31 mouse cellular contexts compared by ENCODE assay signal in the genomic region with DNA sequence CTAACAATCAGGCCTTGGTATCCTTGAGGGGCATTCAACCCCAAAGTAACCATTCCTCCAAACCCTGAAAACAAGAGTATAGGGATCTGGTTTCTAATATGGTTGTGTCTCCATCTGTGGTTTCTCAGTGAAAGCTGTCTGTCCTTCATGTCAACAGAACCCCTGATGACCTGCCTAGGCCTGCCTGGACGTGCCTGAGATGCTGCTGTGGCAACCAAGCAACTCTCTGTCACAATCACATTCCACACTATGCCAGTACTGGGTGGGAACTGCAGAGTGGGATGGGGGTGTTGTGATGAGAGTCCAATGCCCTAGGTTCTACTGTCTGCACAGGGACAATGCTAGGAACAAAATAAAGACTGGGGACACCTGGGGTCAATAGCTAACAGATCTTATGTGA.
A peak's percentile ranks its signal among the peaks of the same experiment; 100 is the strongest.
DNase-seq lines count a peak whose midpoint lies in the region; ATAC-seq and TF ChIP-seq lines count a peak whose summit lies in the region.
"Had no signal": no experiment of that assay in that cellular context is flagged by ENCODE, and none has a peak within 500 bp of the region (broad histone marks: within the 10 kb centered on the region; RNA-seq: fewer than 3 reads in every experiment).

No protein-coding gene starts in this region.

- peak; percentile 39 for DNase-seq in forebrain, embryonic 11.5 days (ENCODE audit: low spot score)
- DNase-seq in forebrain, postnatal 0 days = no peak
- DNase-seq in lung, postnatal 0 days (ENCODE audit: low spot score) = peak; percentile 36
- DNase-seq in lung, postnatal 10 days = no peak
- DNase-seq in gonadal fat pad, adult 2 months (ENCODE audit: low read depth) = peak; percentile 88
- DNase-seq in urinary bladder, postnatal 25 days (ENCODE audit: low spot score) = peak; percentile 31
- no peak for DNase-seq in layer of hippocampus, adult 18-20 months (ENCODE audit: low spot score in 2 of 2)
- DNase-seq: adrenal gland, postnatal 10 days; cerebellum, adult 8-10 months; cerebellum, postnatal 25 days; gastrocnemius, postnatal 14 days; heart, adult 18-20 months; heart, postnatal 4 days; kidney, adult 18-20 months; kidney, postnatal 25 days; left cerebral cortex, postnatal 4 days; liver, postnatal 0 days; right cerebral cortex, adult 18-20 months; spleen, adult 18-20 months; thymus, postnatal 25 days had no signal

- no peak overlapping the region for H3K4me3 ChIP-seq in forebrain, embryonic 11.5 days (ENCODE audit: low read depth, low read length)
- H3K4me3 ChIP-seq in forebrain, postnatal 0 days (ENCODE audit: low read depth, low read length) = no peak overlapping the region
- no peak overlapping the region for H3K4me3 ChIP-seq in lung, postnatal 0 days (ENCODE audit: low read depth, low read length)
- H3K4me3 ChIP-seq: heart, embryonic 12.5 days; hindbrain, embryonic 15.5 days; kidney, embryonic 15.5 days; layer of hippocampus, adult 2 months; liver, embryonic 12.5 days; midbrain, embryonic 12.5 days; myocyte; neural tube, embryonic 12.5 days had no signal

- WGBS in forebrain, embryonic 11.5 days = 79% methylated on average over 1 of the region's 1 CpGs
- 70% methylated on average over 1 of the region's 1 CpGs for WGBS in forebrain, postnatal 0 days
- WGBS in lung, postnatal 0 days = 39% methylated on average over 1 of the region's 1 CpGs

- TF ChIP-seq CTCF in forebrain, postnatal 0 days (IDR thresholded peaks at IDR 0.05; ENCODE audit: low read depth) = no peak
- no peak for TF ChIP-seq CTCF in lung, postnatal 0 days (IDR thresholded peaks at IDR 0.05)

- H3K27me3 ChIP-seq in forebrain, embryonic 11.5 days (ENCODE audit: control insufficient read depth, insufficient read depth, low read length) = no peaks in the 10 kb centered on the region
- H3K27me3 ChIP-seq in forebrain, postnatal 0 days (ENCODE audit: insufficient read depth, low read length) = no peaks in the 10 kb centered on the region
- H3K27me3 ChIP-seq in lung, postnatal 0 days (replicated peaks; ENCODE audit: insufficient read depth, low read length) = no peaks in the 10 kb centered on the region
- H3K27me3 ChIP-seq: heart, embryonic 12.5 days; hindbrain, embryonic 15.5 days; kidney, embryonic 15.5 days; neural tube, embryonic 12.5 days; Patski had no signal

- H3K9ac ChIP-seq in forebrain, embryonic 11.5 days (ENCODE audit: low read length) = no peak overlapping the region
- H3K9ac ChIP-seq in forebrain, postnatal 0 days = no peak overlapping the region
- no peak overlapping the region for H3K9ac ChIP-seq in lung, postnatal 0 days (replicated peaks; ENCODE audit: low read depth)
- H3K9ac ChIP-seq: heart, embryonic 12.5 days; hindbrain, embryonic 15.5 days; kidney, embryonic 15.5 days; liver, embryonic 12.5 days; liver, postnatal 0 days; midbrain, embryonic 12.5 days; neural tube, embryonic 12.5 days had no signal

- no peak overlapping the region for H3K27ac ChIP-seq in forebrain, embryonic 11.5 days (ENCODE audit: low read depth, low read length)
- no peak overlapping the region for H3K27ac ChIP-seq in forebrain, postnatal 0 days (ENCODE audit: low read depth, low read length)
- no peak overlapping the region for H3K27ac ChIP-seq in lung, postnatal 0 days (ENCODE audit: low read length)
- H3K27ac ChIP-seq: hindbrain, embryonic 15.5 days; kidney, embryonic 15.5 days; layer of hippocampus, adult 2 months; liver, embryonic 12.5 days; midbrain, embryonic 12.5 days; neural tube, embryonic 12.5 days had no signal

- no peak for TF ChIP-seq EP300 in lung, postnatal 0 days (IDR thresholded peaks at IDR 0.05)

- no peaks in the 10 kb centered on the region for H3K9me3 ChIP-seq in forebrain, embryonic 11.5 days (ENCODE audit: control insufficient read depth, low read length)
- H3K9me3 ChIP-seq in forebrain, postnatal 0 days (ENCODE audit: low read length) = no peaks in the 10 kb centered on the region
- no peaks in the 10 kb centered on the region for H3K9me3 ChIP-seq in lung, postnatal 0 days (ENCODE audit: low read length)
- H3K9me3 ChIP-seq: heart, embryonic 12.5 days; hindbrain, embryonic 15.5 days; kidney, embryonic 15.5 days; liver, embryonic 12.5 days; midbrain, embryonic 12.5 days; neural tube, embryonic 12.5 days had no signal

- ATAC-seq in forebrain, embryonic 11.5 days (replicated peaks; ENCODE audit: low FRiP score) = no peak
- ATAC-seq in forebrain, postnatal 0 days = no peak
- ATAC-seq in lung, postnatal 0 days = peak; percentile 75
- ATAC-seq: forebrain, embryonic 16.5 days; inflammation-experienced regulatory T-cells, adult 6 months; liver, postnatal 0 days; Patski had no signal

- H3K4me1 ChIP-seq in forebrain, embryonic 11.5 days (replicated peaks; ENCODE audit: control insufficient read depth, insufficient read depth, low read length) = no peaks in the 10 kb centered on the region
- no peaks in the 10 kb centered on the region for H3K4me1 ChIP-seq in forebrain, postnatal 0 days (ENCODE audit: insufficient read depth)
- peaks cover 4% of the 10 kb centered on the region; the same call in 1 of the 2 replicates for H3K4me1 ChIP-seq in lung, postnatal 0 days (ENCODE audit: insufficient read depth, low read depth, low read length)
- H3K4me1 ChIP-seq: hindbrain, embryonic 15.5 days; midbrain, embryonic 12.5 days; neural tube, embryonic 12.5 days had no signal

- no peak overlapping the region for H3K4me2 ChIP-seq in forebrain, embryonic 11.5 days (ENCODE audit: low read depth, low read length, severe bottlenecking)
- no peak overlapping the region for H3K4me2 ChIP-seq in forebrain, postnatal 0 days (ENCODE audit: low read depth)
- H3K4me2 ChIP-seq in lung, postnatal 0 days (replicated peaks; ENCODE audit: low read depth, low read length) = no peak overlapping the region
- H3K4me2 ChIP-seq: heart, embryonic 12.5 days; hindbrain, embryonic 15.5 days; kidney, embryonic 15.5 days; midbrain, embryonic 12.5 days; neural tube, embryonic 12.5 days had no signal

- no peaks in the 10 kb centered on the region for H3K36me3 ChIP-seq in forebrain, embryonic 11.5 days (ENCODE audit: control insufficient read depth, insufficient read depth, low read length)
- no peaks in the 10 kb centered on the region for H3K36me3 ChIP-seq in forebrain, postnatal 0 days (ENCODE audit: insufficient read depth)
- no peaks in the 10 kb centered on the region for H3K36me3 ChIP-seq in lung, postnatal 0 days (ENCODE audit: insufficient read depth, low read length)
- H3K36me3 ChIP-seq: heart, embryonic 12.5 days; hindbrain, embryonic 15.5 days; kidney, embryonic 15.5 days; liver, embryonic 12.5 days; midbrain, embryonic 12.5 days; neural tube, embryonic 12.5 days had no signal

Comparison
In these comparisons a context has a peak if more than half of its experiments do, and no peak if none do; other contexts are left out.
1. DNase-seq: peak in forebrain, embryonic 11.5 days (single experiment), lung, postnatal 0 days (single experiment), gonadal fat pad, adult 2 months (single experiment) and urinary bladder, postnatal 25 days (single experiment); none in forebrain, postnatal 0 days (single experiment), lung, postnatal 10 days (single experiment) and layer of hippocampus, adult 18-20 months (0 of 2).